Mouse (Mus musculus) heart, embryonic 16.5 days (tissue): ENCODE results near the gene Sh2b3. TPM values are rescaled to one million over a fixed set of nuclear protein-coding genes. Genes with fewer than 3 reads are reported as not detected.
A peak's percentile ranks its signal among the peaks of the same experiment; 100 is the strongest.

Experiments
- ATAC-seq: fragments of 200-750 bp; cut with Nextera tagmentation; replicated peaks from 2 replicates; pipeline ENCODE4 v1.8.0; 2017; ENCODE audit warnings: moderate number of reproducible peaks; ENCODE audit not compliant: insufficient read depth, low FRiP score; ENCODE audit errors: extremely low read depth
- H3K27ac ChIP-seq: fragments of 300-500 bp; sonication (generic); 2 replicates; pipeline ENCODE4 v1.5.1; 2014; ENCODE audit warnings: mild to moderate bottlenecking, low read length, control low read depth, moderate library complexity
- H3K27me3 ChIP-seq: fragments of 300-500 bp; sonication (generic); 2 replicates; pipeline ENCODE4 v1.6.1; 2014; ENCODE audit warnings: low read length, mixed read lengths; ENCODE audit not compliant: control insufficient read depth, insufficient read depth
- H3K36me3 ChIP-seq: fragments of 300-500 bp; sonication (generic); 2 replicates; pipeline ENCODE4 v1.6.1; 2014; ENCODE audit not compliant: control insufficient read depth, insufficient read depth
- H3K4me1 ChIP-seq: fragments of 300-500 bp; sonication (generic); 2 replicates; pipeline ENCODE4 v1.6.1; 2014; ENCODE audit warnings: low read length, mixed read lengths; ENCODE audit not compliant: control insufficient read depth, insufficient read depth
- H3K4me2 ChIP-seq: fragments of 300-500 bp; sonication (generic); 2 replicates; pipeline ENCODE4 v1.6.1; 2014; ENCODE audit warnings: low read depth, mild to moderate bottlenecking, control low read depth, low read length
- H3K4me3 ChIP-seq: fragments of 300-500 bp; sonication (generic); 2 replicates; pipeline ENCODE4 v1.5.1; 2014; ENCODE audit warnings: mild to moderate bottlenecking, control low read depth, low read length
- H3K9ac ChIP-seq: fragments of 300-500 bp; sonication (generic); 2 replicates; pipeline ENCODE4 v1.6.1; 2014; ENCODE audit warnings: low read length, control low read depth
- H3K9me3 ChIP-seq: fragments of 300-500 bp; sonication (generic); replicated peaks from 2 replicates; pipeline ENCODE4 v1.6.1; 2016; ENCODE audit warnings: low read length; ENCODE audit not compliant: control insufficient read depth
- WGBS: fragments of 180-500 bp; shearing (Covaris S2); extraction: QIAGEN DNeasy Blood & Tissue Kit; methylation state at CpG from one replicate; pipeline ENCODE4 v1.1.7; 2014; 5-methylcytosine and 5-hydroxymethylcytosine counted together
- polyA plus RNA-seq: library from polyadenylated mRNA; unstranded; fragments of >200 nt; fragmentation: Nextera tagmentation; extraction: Ambion mirVana; gene quantifications from 2 replicates; pipeline ENCODE4 v1.2.1, GENCODE M21; 2015

Gene Sh2b3
- 12.0 and 13.3 TPM in 2 replicates for polyA plus RNA-seq

- no peaks in the 10 kb centered on the region for H3K36me3 ChIP-seq
- H3K9ac ChIP-seq: peak within 1 kb of the TSS; percentile 91
- peak within 1 kb of the TSS; percentile 87 for H3K27ac ChIP-seq
- no peaks in the 10 kb centered on the region for H3K9me3 ChIP-seq
- peak; percentile 12 for ATAC-seq
- H3K4me1 ChIP-seq: peaks cover 43% of the 10 kb centered on the region
- H3K4me2 ChIP-seq: peak within 1 kb of the TSS; percentile 97
- 1% methylated on average over 35 of the region's 35 CpGs for WGBS
- peak within 1 kb of the TSS; percentile 72 for H3K4me3 ChIP-seq
- H3K27me3 ChIP-seq: no peaks in the 10 kb centered on the region
These were observed at the start of gene Sh2b3 for GRCm38 (mm10) chr5:121837441-121838340. Gene Sh2b3, minus strand, starts transcription at chr5:121837646.

DNA sequence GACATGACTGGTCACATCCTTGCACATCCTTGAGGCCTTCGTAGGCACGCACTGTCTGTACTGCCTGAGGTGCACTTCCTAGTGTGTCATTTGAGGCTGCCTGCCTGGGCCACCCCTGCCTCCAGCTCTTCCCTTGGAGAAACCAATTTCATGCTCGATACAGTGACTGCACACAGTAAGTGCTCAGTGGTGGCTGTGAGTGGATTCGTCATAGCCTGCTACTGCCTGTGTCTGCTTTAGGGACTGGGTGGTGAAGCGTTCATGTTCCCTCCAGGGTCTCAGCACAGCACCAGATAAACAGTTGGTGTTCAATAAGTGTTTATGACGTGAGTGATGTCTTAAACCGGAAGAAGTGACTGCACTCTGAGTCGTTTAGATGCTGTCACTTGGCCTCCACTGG, 45.9 kb upstream of the Sh2b3 start:
- ATAC-seq: no peak; the same call in 1 of the 2 replicates
- WGBS: 78% methylated on average over 8 of the region's 8 CpGs
- H3K9ac ChIP-seq: no peak overlapping the region

DNA sequence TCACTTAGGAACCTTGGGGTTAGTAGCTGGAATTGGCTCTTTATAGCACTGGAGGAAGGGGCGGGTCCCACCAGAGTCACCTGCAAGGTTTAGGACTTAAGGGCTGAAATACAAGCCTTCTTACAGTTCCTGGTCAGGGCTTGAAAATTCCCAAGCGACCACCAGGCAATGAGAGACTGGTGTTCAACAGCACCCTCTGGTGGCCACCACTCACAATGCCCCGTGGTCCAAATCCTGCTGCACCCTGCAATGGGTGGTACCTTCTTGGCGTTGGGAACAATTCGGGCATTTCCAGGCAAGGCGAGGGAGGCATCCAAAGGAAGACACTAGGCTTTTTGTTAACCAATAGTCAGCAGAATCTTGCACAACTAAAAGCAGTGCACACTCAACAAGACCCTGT, 41.8 kb upstream of the Sh2b3 start:
- Histone ChIP-seq H3K27me3 (no peaks in the 10 kb centered on the region), H3K9ac (no peak overlapping the region), H3K4me1 (no peaks in the 10 kb centered on the region), H3K36me3 (no peaks in the 10 kb centered on the region), H3K4me2 (no peak overlapping the region), H3K27ac (no peak overlapping the region), H3K9me3 (no peaks in the 10 kb centered on the region), H3K4me3 (no peak overlapping the region)
- ATAC-seq: no peak
- WGBS: 54% methylated on average over 6 of the region's 6 CpGs

More for the DNA sequence above, 45.9 kb upstream of the Sh2b3 start:
- Histone ChIP-seq H3K27ac (no peak overlapping the region), H3K9me3 (peaks cover 3% of the 10 kb centered on the region; the same call in 1 of the 2 replicates), H3K27me3 (no peaks in the 10 kb centered on the region), H3K4me3 (no peak overlapping the region), H3K36me3 (no peaks in the 10 kb centered on the region), H3K4me2 (no peak overlapping the region), H3K4me1 (no peaks in the 10 kb centered on the region)

- Histone ChIP-seq H3K4me2 (no peak overlapping the region), H3K4me1 (no peaks in the 10 kb centered on the region), H3K27ac (no peak overlapping the region), H3K27me3 (no peaks in the 10 kb centered on the region), H3K36me3 (no peaks in the 10 kb centered on the region), H3K9ac (no peak overlapping the region), H3K9me3 (no peaks in the 10 kb centered on the region), H3K4me3 (no peak overlapping the region)
- WGBS: 82% methylated on average over 17 of the region's 17 CpGs
- ATAC-seq: no peak
These were observed 41.3 kb upstream of the Sh2b3 start for GRCm38 (mm10) chr5:121878703-121879102.

- no peaks in the 10 kb centered on the region for H3K27me3 ChIP-seq
- ATAC-seq: no peak
- H3K9ac ChIP-seq: no peak overlapping the region
- H3K9me3 ChIP-seq: no peaks in the 10 kb centered on the region
- no peaks in the 10 kb centered on the region for H3K36me3 ChIP-seq
- no peak overlapping the region for H3K4me2 ChIP-seq
- H3K4me3 ChIP-seq: no peak overlapping the region
- H3K4me1 ChIP-seq: no peaks in the 10 kb centered on the region
- no peak overlapping the region for H3K27ac ChIP-seq
- WGBS: 80% methylated on average over 12 of the region's 12 CpGs
These were observed 39.5 kb upstream of the Sh2b3 start for GRCm38 (mm10) chr5:121876901-121877300.

DNA sequence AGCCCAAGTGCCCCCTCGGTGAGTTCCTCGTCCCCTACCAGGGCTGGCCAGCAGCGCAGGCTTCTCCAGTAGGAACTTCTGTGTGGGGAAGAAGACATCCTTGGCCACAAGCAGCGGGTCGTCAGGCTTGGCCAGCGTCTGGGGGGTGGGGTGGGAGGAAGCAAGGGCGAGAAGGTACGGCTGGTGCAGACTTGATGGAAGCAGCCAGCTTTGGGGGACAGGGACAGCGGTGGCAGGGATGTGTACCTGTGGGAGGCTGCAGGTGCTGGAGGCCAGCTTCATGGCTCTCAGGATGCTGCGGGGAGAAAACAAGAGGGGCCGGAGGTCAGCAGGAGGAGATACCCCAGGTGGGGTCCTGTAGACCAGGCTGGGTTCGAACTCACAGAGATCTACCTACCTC, 37.6 kb upstream of the Sh2b3 start:
- Histone ChIP-seq H3K4me1 (no peaks in the 10 kb centered on the region), H3K27me3 (no peaks in the 10 kb centered on the region), H3K4me3 (no peak overlapping the region), H3K27ac (no peak overlapping the region), H3K9me3 (no peaks in the 10 kb centered on the region), H3K4me2 (no peak overlapping the region), H3K9ac (no peak overlapping the region), H3K36me3 (no peaks in the 10 kb centered on the region)
- WGBS: 84% methylated on average over 12 of the region's 12 CpGs
- ATAC-seq: no peak

GRCm38 (mm10) chr5:121872158-121872557, 34.7 kb upstream of the Sh2b3 start:
- no peaks in the 10 kb centered on the region for H3K4me1 ChIP-seq
- 0 out of 2 replicates have a peak, but pooled peaks have one; percentile 38 for ATAC-seq
- 16% methylated on average over 4 of the region's 4 CpGs for WGBS
- H3K9ac ChIP-seq: no peak overlapping the region
- H3K27me3 ChIP-seq: no peaks in the 10 kb centered on the region
- no peak overlapping the region for H3K27ac ChIP-seq
- no peaks in the 10 kb centered on the region for H3K9me3 ChIP-seq
- H3K4me2 ChIP-seq: no peak overlapping the region
- H3K36me3 ChIP-seq: no peaks in the 10 kb centered on the region
- H3K4me3 ChIP-seq: no peak overlapping the region

DNA sequence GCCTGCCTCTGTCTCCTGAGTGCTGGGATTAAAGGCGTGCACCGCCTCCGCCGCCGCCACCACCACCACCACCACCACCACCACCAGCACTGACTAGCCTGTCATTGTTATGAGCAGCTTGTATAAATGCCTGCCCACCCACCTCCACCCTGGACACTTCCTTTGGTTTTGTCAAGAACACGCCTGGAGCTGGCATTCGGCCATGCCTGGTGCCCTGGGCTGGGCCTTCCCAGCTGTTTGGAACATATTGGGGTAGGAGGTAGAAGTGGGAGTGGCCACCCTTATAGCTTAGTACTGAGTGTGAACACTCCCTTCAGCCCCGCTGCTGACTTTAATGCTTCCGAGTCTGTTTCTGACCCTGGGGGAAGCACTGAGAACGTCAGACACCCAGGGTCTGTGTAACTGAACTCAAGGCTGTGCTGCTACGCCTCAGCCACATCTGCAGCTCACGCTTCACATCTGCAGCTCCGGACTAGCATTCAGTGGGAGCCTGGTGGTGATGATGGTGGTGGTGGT, 34.1 kb upstream of the Sh2b3 start:
- no peak overlapping the region for H3K9ac ChIP-seq
- no peak overlapping the region for H3K27ac ChIP-seq
- no peaks in the 10 kb centered on the region for H3K27me3 ChIP-seq
- no peaks in the 10 kb centered on the region for H3K4me1 ChIP-seq
- 79% methylated on average over 13 of the region's 13 CpGs for WGBS
- no peak overlapping the region for H3K4me3 ChIP-seq
- ATAC-seq: no peak
- H3K9me3 ChIP-seq: no peaks in the 10 kb centered on the region
- H3K4me2 ChIP-seq: no peak overlapping the region
- H3K36me3 ChIP-seq: no peaks in the 10 kb centered on the region

DNA sequence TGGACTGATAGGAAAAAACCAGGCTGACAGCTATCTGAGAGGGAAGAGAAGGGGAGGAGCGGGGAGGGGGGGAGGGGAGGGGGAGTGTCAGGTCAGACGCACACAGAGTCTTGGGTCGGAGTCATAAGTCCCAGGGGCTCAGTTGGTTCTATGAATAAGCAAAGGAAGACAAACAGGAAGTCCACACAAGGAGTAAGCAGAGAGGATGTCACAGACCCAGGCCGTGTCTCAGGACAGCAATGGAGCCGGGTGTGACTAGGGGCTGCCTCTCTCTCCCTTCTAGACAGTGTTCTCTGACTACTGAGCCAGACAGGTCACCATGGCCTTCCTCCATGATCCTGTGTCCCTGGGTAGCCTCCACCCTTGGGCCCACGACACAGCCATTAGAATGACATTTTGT, 33.4 kb upstream of the Sh2b3 start:
- WGBS: 63% methylated on average over 6 of the region's 6 CpGs
- Histone ChIP-seq H3K4me2 (no peak overlapping the region), H3K9me3 (no peaks in the 10 kb centered on the region), H3K36me3 (no peaks in the 10 kb centered on the region), H3K4me1 (no peaks in the 10 kb centered on the region), H3K9ac (no peak overlapping the region), H3K4me3 (no peak overlapping the region), H3K27ac (no peak overlapping the region), H3K27me3 (no peaks in the 10 kb centered on the region)
- no peak for ATAC-seq
